Mouse (Mus musculus): ENCODE results near the gene Lama2. TPM values are rescaled to one million over a fixed set of nuclear protein-coding genes. Genes with fewer than 3 reads are reported as not detected.
"Not testable (repeated sequence)": the region's sequence is repeated elsewhere in the genome, so short reads cannot be mapped to it uniquely, and the experiment has no call there.

Gene Lama2
- polyA plus RNA-seq, 1 experiment from 2014 or later = 12.8 TPM

- no peak overlapping the region for H3K27ac ChIP-seq (ENCODE audit: low read length)
- H3K9me3 ChIP-seq (ENCODE audit: low read length) = no peaks in the 10 kb centered on the region
- no peaks in the 10 kb centered on the region for H3K27me3 ChIP-seq (replicated peaks; ENCODE audit: insufficient read depth, low read length)
- no peak overlapping the region for H3K9ac ChIP-seq (replicated peaks; ENCODE audit: low read depth)
- no peak overlapping the region for H3K4me3 ChIP-seq (ENCODE audit: low read depth, low read length)
- DNase-seq (ENCODE audit: low spot score) (no peak), ATAC-seq (no peak)
- no peak for TF ChIP-seq CTCF (IDR thresholded peaks at IDR 0.05)
- TF ChIP-seq EP300 (IDR thresholded peaks at IDR 0.05) = no peak
- H3K4me1 ChIP-seq (ENCODE audit: insufficient read depth, low read depth, low read length) = no peaks in the 10 kb centered on the region
- no peak overlapping the region for H3K4me2 ChIP-seq (replicated peaks; ENCODE audit: low read depth, low read length)
- no peaks in the 10 kb centered on the region for H3K36me3 ChIP-seq (ENCODE audit: insufficient read depth, low read length)
- 59% methylated on average over 8 of the region's 8 CpGs for WGBS
Measured at GRCm38 (mm10) chr10:26949667-26950066, 669.9 kb downstream of the Lama2 start.

DNA sequence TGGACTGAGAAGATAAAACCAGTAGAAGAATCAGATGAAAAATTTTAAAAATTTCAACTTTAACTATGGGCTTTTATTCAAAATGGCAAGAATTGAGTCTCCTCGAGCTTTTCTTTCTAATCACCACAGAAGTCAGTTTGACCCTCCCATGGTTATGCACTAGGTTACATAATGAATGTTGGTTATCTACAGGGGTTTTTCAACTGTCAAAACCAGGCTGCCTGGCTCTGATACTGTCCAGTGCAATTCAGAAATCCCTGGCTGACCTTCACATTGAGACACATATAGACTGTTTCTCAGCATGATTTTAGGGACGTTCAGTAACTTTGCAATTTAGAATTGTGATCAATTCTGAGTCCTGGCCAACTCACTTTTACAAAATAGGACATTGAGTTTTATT, 671.2 kb downstream of the Lama2 start:
- Histone ChIP-seq H3K9ac (replicated peaks; ENCODE audit: low read depth) (no peak overlapping the region), H3K27ac (ENCODE audit: low read length) (no peak overlapping the region), H3K36me3 (ENCODE audit: insufficient read depth, low read length) (no peaks in the 10 kb centered on the region), H3K4me3 (ENCODE audit: low read depth, low read length) (no peak overlapping the region), H3K4me1 (ENCODE audit: insufficient read depth, low read depth, low read length) (no peaks in the 10 kb centered on the region), H3K4me2 (replicated peaks; ENCODE audit: low read depth, low read length) (no peak overlapping the region), H3K9me3 (ENCODE audit: low read length) (no peaks in the 10 kb centered on the region), H3K27me3 (replicated peaks; ENCODE audit: insufficient read depth, low read length) (no peaks in the 10 kb centered on the region)
- DNase-seq (ENCODE audit: low spot score) (no peak), ATAC-seq (no peak)
- no peak for TF ChIP-seq CTCF (IDR thresholded peaks at IDR 0.05)
- no peak for TF ChIP-seq EP300 (IDR thresholded peaks at IDR 0.05)
- WGBS = 72% methylated on average over 2 of the region's 2 CpGs

DNA sequence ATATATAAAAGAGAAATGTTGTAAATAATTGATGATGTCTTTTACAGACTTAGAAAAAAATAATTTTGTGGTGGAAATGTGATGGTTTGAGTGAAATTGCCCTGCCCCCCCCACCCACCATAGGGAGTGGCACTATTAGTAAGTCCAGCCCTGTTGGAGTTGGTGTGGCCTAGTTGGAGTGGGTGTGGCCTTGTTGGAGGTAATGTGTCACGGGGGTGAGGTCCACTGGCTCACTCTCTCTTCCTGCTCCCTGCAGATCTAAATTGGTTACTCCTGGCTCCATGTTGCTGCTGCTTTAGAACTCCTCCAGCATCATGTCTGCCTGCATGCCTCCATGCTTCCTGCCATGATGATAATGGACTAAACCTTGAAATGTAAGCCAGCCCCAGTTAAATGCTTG, 680.0 kb downstream of the Lama2 start:
- no peak for ATAC-seq

GRCm38 (mm10) chr10:26938464-26938863, 681.1 kb downstream of the Lama2 start:
- H3K9me3 ChIP-seq (ENCODE audit: low read length); H3K9ac ChIP-seq (replicated peaks; ENCODE audit: low read depth): not testable (repeated sequence)

More for the DNA sequence above, 680.0 kb downstream of the Lama2 start:
- no peak overlapping the region for H3K27ac ChIP-seq (ENCODE audit: low read length)
- no peaks in the 10 kb centered on the region for H3K4me1 ChIP-seq (ENCODE audit: insufficient read depth, low read depth, low read length)
- no peaks in the 10 kb centered on the region for H3K36me3 ChIP-seq (ENCODE audit: insufficient read depth, low read length)
- no peaks in the 10 kb centered on the region for H3K27me3 ChIP-seq (replicated peaks; ENCODE audit: insufficient read depth, low read length)
- H3K4me2 ChIP-seq (replicated peaks; ENCODE audit: low read depth, low read length) = no peak overlapping the region
- H3K4me3 ChIP-seq (ENCODE audit: low read depth, low read length) = no peak overlapping the region
- no peaks in the 10 kb centered on the region for H3K9me3 ChIP-seq (ENCODE audit: low read length)
- no peak for TF ChIP-seq EP300 (IDR thresholded peaks at IDR 0.05)
- no peak for TF ChIP-seq CTCF (IDR thresholded peaks at IDR 0.05)
- H3K9ac ChIP-seq (replicated peaks; ENCODE audit: low read depth) = no peak overlapping the region
- DNase-seq (ENCODE audit: low spot score) = no peak
- WGBS = 57% methylated on average over 1 of the region's 1 CpGs

DNA sequence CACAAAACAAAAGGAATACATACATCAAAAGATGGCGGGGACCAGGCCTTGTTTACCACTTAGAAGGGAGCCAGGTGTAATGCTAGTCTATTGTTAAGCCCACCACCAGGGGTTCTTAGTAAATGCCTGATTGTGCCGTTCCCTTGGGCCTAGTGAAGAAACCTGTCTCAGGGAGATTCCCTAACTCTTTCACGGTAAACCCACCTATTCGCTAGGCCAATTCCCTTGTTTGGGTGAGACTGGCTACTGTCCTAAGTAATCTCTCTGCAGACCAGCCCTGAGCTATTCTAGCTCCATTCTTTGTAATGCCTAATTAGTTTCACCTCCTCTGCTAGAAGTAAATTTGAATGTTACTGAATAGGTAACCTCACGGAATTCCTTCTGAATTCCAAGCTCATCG, 683.5 kb downstream of the Lama2 start:
- not testable (repeated sequence) for H3K36me3 ChIP-seq (ENCODE audit: insufficient read depth, low read length); H3K9ac ChIP-seq (replicated peaks; ENCODE audit: low read depth); ATAC-seq; H3K9me3 ChIP-seq (ENCODE audit: low read length); H3K4me3 ChIP-seq (ENCODE audit: low read depth, low read length); H3K27ac ChIP-seq (ENCODE audit: low read length); H3K4me1 ChIP-seq (ENCODE audit: insufficient read depth, low read depth, low read length); H3K27me3 ChIP-seq (replicated peaks; ENCODE audit: insufficient read depth, low read length); DNase-seq (ENCODE audit: low spot score); H3K4me2 ChIP-seq (replicated peaks; ENCODE audit: low read depth, low read length)
- WGBS = 89% methylated on average over 6 of the region's 6 CpGs

More at GRCm38 (mm10) chr10:26938464-26938863, 681.1 kb downstream of the Lama2 start:
- not testable (repeated sequence) for H3K27me3 ChIP-seq (replicated peaks; ENCODE audit: insufficient read depth, low read length); H3K4me2 ChIP-seq (replicated peaks; ENCODE audit: low read depth, low read length); H3K36me3 ChIP-seq (ENCODE audit: insufficient read depth, low read length); DNase-seq (ENCODE audit: low spot score); H3K4me3 ChIP-seq (ENCODE audit: low read depth, low read length); ATAC-seq; H3K27ac ChIP-seq (ENCODE audit: low read length); H3K4me1 ChIP-seq (ENCODE audit: insufficient read depth, low read depth, low read length)
- 70% methylated on average over 4 of the region's 4 CpGs for WGBS

All from lung, postnatal 0 days (tissue).